Mouse (Mus musculus): ENCODE results near the gene Npepl1.
A peak's percentile ranks its signal among the peaks of the same experiment; 100 is the strongest.

GRCm38 (mm10) chr2:174077004-174077695 lies 33.0 kb upstream of the Npepl1 start:
- TF ChIP-seq CTCF (IDR thresholded peaks at IDR 0.05; ENCODE audit: control insufficient read depth, insufficient read depth, low read length) (no peak), POLR2A (IDR thresholded peaks at IDR 0.05; ENCODE audit: borderline replicate concordance, control insufficient read depth, low read depth, low read length) (peak; percentile 26; the same call in 1 of the 2 replicates)
